Mouse (Mus musculus) forebrain, embryonic 10.5 days (tissue): ENCODE results near the gene Tmem132c. TPM values are rescaled to one million over a fixed set of nuclear protein-coding genes. Genes with fewer than 3 reads are reported as not detected.

Experiments used
- DNase-seq: peaks from one replicate; pipeline ENCODE4 v3.0.0-alpha.2; 2017; ENCODE audit warnings: low spot score; ENCODE audit errors: extremely low spot score
- H3K27ac ChIP-seq: fragments of 300-500 bp; sonication (generic); 2 replicates; pipeline ENCODE4 v1.5.1; 2016; ENCODE audit warnings: mild to moderate bottlenecking
- H3K27me3 ChIP-seq: fragments of 300-500 bp; sonication (generic); 2 replicates; pipeline ENCODE4 v1.6.1; 2016; ENCODE audit warnings: mild to moderate bottlenecking; ENCODE audit not compliant: poor library complexity, severe bottlenecking
- H3K36me3 ChIP-seq: fragments of 300-500 bp; sonication (generic); replicated peaks from 2 replicates; pipeline ENCODE4 v1.6.1; 2016; ENCODE audit warnings: mild to moderate bottlenecking, moderate library complexity
- H3K4me1 ChIP-seq: fragments of 300-500 bp; sonication (generic); 2 replicates; pipeline ENCODE4 v1.6.1; 2016
- H3K4me3 ChIP-seq: fragments of 300-500 bp; sonication (generic); 2 replicates; pipeline ENCODE4 v1.5.1; 2016; ENCODE audit warnings: mild to moderate bottlenecking, moderate library complexity
- H3K9me3 ChIP-seq: fragments of 300-500 bp; sonication (generic); 2 replicates; pipeline ENCODE4 v1.6.1; 2016; ENCODE audit warnings: mild to moderate bottlenecking, moderate library complexity
- WGBS: fragments of 180-500 bp; shearing (Covaris S2); methylation state at CpG from one replicate; pipeline ENCODE4 v1.1.7; 2016; 5-methylcytosine and 5-hydroxymethylcytosine counted together
- polyA plus RNA-seq: library from polyadenylated mRNA; unstranded; fragments of >200 nt; fragmentation: Nextera tagmentation; extraction: Ambion mirVana; gene quantifications from 2 replicates; pipeline ENCODE4 v1.2.1, GENCODE M21; 2016

Gene Tmem132c
- 27.9 and 28.2 TPM in 2 replicates for polyA plus RNA-seq

- Histone ChIP-seq H3K36me3 (no peaks in the 10 kb centered on the region), H3K4me1 (peaks cover 50% of the 10 kb centered on the region), H3K4me3 (peak within 1 kb of the TSS; percentile 80), H3K9me3 (peaks cover 7% of the 10 kb centered on the region; the same call in 1 of the 2 replicates), H3K27me3 (peaks cover 87% of the 10 kb centered on the region), H3K27ac (peak within 1 kb of the TSS; percentile 87)
- under 1% methylated on average over 58 of the region's 58 CpGs for WGBS
- DNase-seq = peak; percentile 91
Observed at GRCm38 (mm10) chr5:127241136-127241924, at the start of gene Tmem132c. Gene Tmem132c, plus strand, starts transcription at chr5:127241808.

GRCm38 (mm10) chr5:127191881-127192280 is 49.7 kb upstream of the Tmem132c start:
- Histone ChIP-seq H3K27me3 (no peaks in the 10 kb centered on the region), H3K4me1 (peaks cover 5% of the 10 kb centered on the region; the same call in 1 of the 2 replicates), H3K36me3 (no peaks in the 10 kb centered on the region), H3K27ac (no peak overlapping the region), H3K4me3 (no peak overlapping the region), H3K9me3 (no peaks in the 10 kb centered on the region)
- WGBS = 36% methylated on average over 5 of the region's 5 CpGs
- DNase-seq = peak; percentile 63

- Histone ChIP-seq H3K27me3 (no peaks in the 10 kb centered on the region), H3K4me1 (peaks cover 12% of the 10 kb centered on the region), H3K9me3 (peaks cover 4% of the 10 kb centered on the region; the same call in 1 of the 2 replicates), H3K36me3 (no peaks in the 10 kb centered on the region), H3K27ac (no peak overlapping the region), H3K4me3 (no peak overlapping the region)
- 62% methylated on average over 4 of the region's 4 CpGs for WGBS
- DNase-seq = peak; percentile 24
Observed at GRCm38 (mm10) chr5:127198850-127199249, 42.8 kb upstream of the Tmem132c start.

- no peak overlapping the region for H3K4me3 ChIP-seq
- no peak for DNase-seq
- WGBS = 92% methylated on average over 8 of the region's 8 CpGs
Observed at GRCm38 (mm10) chr5:127204881-127205280, 36.7 kb upstream of the Tmem132c start.

GRCm38 (mm10) chr5:127216389-127216788 is 25.2 kb upstream of the Tmem132c start:
- 36% methylated on average over 3 of the region's 3 CpGs for WGBS
- Histone ChIP-seq H3K4me3 (no peak overlapping the region), H3K36me3 (no peaks in the 10 kb centered on the region), H3K4me1 (peaks cover 21% of the 10 kb centered on the region), H3K27ac (no peak overlapping the region), H3K9me3 (peaks cover 18% of the 10 kb centered on the region; the same call in 1 of the 2 replicates), H3K27me3 (no peaks in the 10 kb centered on the region)
- no peak for DNase-seq

More at GRCm38 (mm10) chr5:127204881-127205280, 36.7 kb upstream of the Tmem132c start:
- H3K9me3 ChIP-seq = peaks cover 11% of the 10 kb centered on the region; the same call in 1 of the 2 replicates
- H3K36me3 ChIP-seq = no peaks in the 10 kb centered on the region
- peaks cover 12% of the 10 kb centered on the region for H3K4me1 ChIP-seq
- H3K27me3 ChIP-seq = no peaks in the 10 kb centered on the region
- no peak overlapping the region for H3K27ac ChIP-seq

GRCm38 (mm10) chr5:127217725-127218124 is 23.9 kb upstream of the Tmem132c start:
- no peak for DNase-seq
- no peak overlapping the region for H3K27ac ChIP-seq
- H3K4me3 ChIP-seq = no peak overlapping the region
- H3K4me1 ChIP-seq = peaks cover 14% of the 10 kb centered on the region
- no peaks in the 10 kb centered on the region for H3K27me3 ChIP-seq
- WGBS = 67% methylated on average over 6 of the region's 6 CpGs
- H3K36me3 ChIP-seq = no peaks in the 10 kb centered on the region
- peaks cover 18% of the 10 kb centered on the region; the same call in 1 of the 2 replicates for H3K9me3 ChIP-seq

- H3K27ac ChIP-seq = peak overlapping the region; percentile 80
- peaks cover 28% of the 10 kb centered on the region for H3K27me3 ChIP-seq
- peak overlapping the region; percentile 45 for H3K4me3 ChIP-seq
- 3% methylated on average over 14 of the region's 14 CpGs for WGBS
- no peaks in the 10 kb centered on the region for H3K36me3 ChIP-seq
- DNase-seq = peak; percentile 73
- no peaks in the 10 kb centered on the region for H3K9me3 ChIP-seq
- H3K4me1 ChIP-seq = peaks cover 40% of the 10 kb centered on the region
Observed at GRCm38 (mm10) chr5:127227929-127228595, 13.5 kb upstream of the Tmem132c start.

- 3% methylated on average over 7 of the region's 7 CpGs for WGBS
- Histone ChIP-seq H3K4me3 (peak overlapping the region; percentile 35), H3K27me3 (peaks cover 54% of the 10 kb centered on the region), H3K9me3 (peaks cover 7% of the 10 kb centered on the region; the same call in 1 of the 2 replicates), H3K27ac (peak overlapping the region; percentile 64), H3K36me3 (no peaks in the 10 kb centered on the region), H3K4me1 (peaks cover 35% of the 10 kb centered on the region)
- DNase-seq = peak; percentile 65
Observed at GRCm38 (mm10) chr5:127234715-127235114, 6.9 kb upstream of the Tmem132c start.

GRCm38 (mm10) chr5:127235203-127235602 is 6.4 kb upstream of the Tmem132c start:
- Histone ChIP-seq H3K36me3 (no peaks in the 10 kb centered on the region), H3K4me1 (peaks cover 38% of the 10 kb centered on the region), H3K27ac (peak overlapping the region; percentile 64), H3K9me3 (peaks cover 7% of the 10 kb centered on the region; the same call in 1 of the 2 replicates), H3K4me3 (peak overlapping the region; percentile 35), H3K27me3 (peaks cover 54% of the 10 kb centered on the region)
- 4% methylated on average over 11 of the region's 11 CpGs for WGBS
- peak; percentile 89 for DNase-seq

- Histone ChIP-seq H3K9me3 (peaks cover 7% of the 10 kb centered on the region; the same call in 1 of the 2 replicates), H3K4me3 (no peak overlapping the region), H3K36me3 (no peaks in the 10 kb centered on the region), H3K4me1 (peaks cover 65% of the 10 kb centered on the region), H3K27ac (no peak overlapping the region), H3K27me3 (peaks cover 84% of the 10 kb centered on the region)
- WGBS = 42% methylated on average over 7 of the region's 7 CpGs
- DNase-seq = peak; percentile 31
Observed at GRCm38 (mm10) chr5:127239706-127240105, 1.9 kb upstream of the Tmem132c start.

GRCm38 (mm10) chr5:127240646-127241045 is 962 bp upstream of the Tmem132c start:
- peak; percentile 36 for DNase-seq
- Histone ChIP-seq H3K9me3 (peaks cover 7% of the 10 kb centered on the region; the same call in 1 of the 2 replicates), H3K36me3 (no peaks in the 10 kb centered on the region), H3K4me1 (peaks cover 55% of the 10 kb centered on the region), H3K4me3 (peak overlapping the region; percentile 80), H3K27ac (peak overlapping the region; percentile 87), H3K27me3 (peaks cover 92% of the 10 kb centered on the region)
- WGBS = 9% methylated on average over 4 of the region's 4 CpGs

GRCm38 (mm10) chr5:127241925-127242762 is 536 bp downstream of the Tmem132c start:
- Histone ChIP-seq H3K36me3 (no peaks in the 10 kb centered on the region), H3K27ac (peak overlapping the region; percentile 87), H3K4me1 (peaks cover 50% of the 10 kb centered on the region), H3K27me3 (peaks cover 78% of the 10 kb centered on the region), H3K9me3 (peaks cover 7% of the 10 kb centered on the region; the same call in 1 of the 2 replicates), H3K4me3 (peak overlapping the region; percentile 80)
- 2% methylated on average over 70 of the region's 73 CpGs for WGBS
- DNase-seq = peak; percentile 52
